Mouse (Mus musculus) kidney, adult 18-20 months (tissue): ENCODE data around the gene Rbm26.

Experiments used
- DNase-seq: peaks from one replicate; pipeline ENCODE4 v3.0.0; 2021

Rbm26 gene

GRCm38 (mm10) chr14:105085332-105085993 is 91.7 kb downstream of the Rbm26 start:
- no peak for DNase-seq

GRCm38 (mm10) chr14:105084757-105085330 is 92.3 kb downstream of the Rbm26 start:
- no peak for DNase-seq

GRCm38 (mm10) chr14:105084106-105084505 is 93.0 kb downstream of the Rbm26 start:
- no peak for DNase-seq

- DNase-seq = no peak
Measured at GRCm38 (mm10) chr14:105074776-105075175, 102.4 kb downstream of the Rbm26 start.

- no peak for DNase-seq
Measured at GRCm38 (mm10) chr14:105074376-105074775, 102.8 kb downstream of the Rbm26 start.

- DNase-seq = no peak
Measured at GRCm38 (mm10) chr14:105071010-105071509, 106.1 kb downstream of the Rbm26 start.

GRCm38 (mm10) chr14:105070258-105071009 is 106.7 kb downstream of the Rbm26 start:
- DNase-seq = no peak

GRCm38 (mm10) chr14:105068060-105068459 is 109.1 kb downstream of the Rbm26 start:
- no peak for DNase-seq

GRCm38 (mm10) chr14:105064243-105064642 is 112.9 kb downstream of the Rbm26 start:
- DNase-seq = no peak

GRCm38 (mm10) chr14:105061230-105061629 is 115.9 kb downstream of the Rbm26 start:
- no peak for DNase-seq

GRCm38 (mm10) chr14:105057934-105058333 is 119.2 kb downstream of the Rbm26 start:
- no peak for DNase-seq
